Mouse (Mus musculus): ENCODE measurements at regions not wholly inside any gene's neighbourhood (a gene's known extent, or its start where the extent isn't known, plus 50 kb on each side); places are given as distances from the start of the nearest gene placed in this dataset.
A peak's percentile ranks its signal among the peaks of the same experiment; 100 is the strongest.
"Not testable (repeated sequence)": the region's sequence is repeated elsewhere in the genome, so short reads cannot be mapped to it uniquely, and the experiment has no call there.

DNA sequence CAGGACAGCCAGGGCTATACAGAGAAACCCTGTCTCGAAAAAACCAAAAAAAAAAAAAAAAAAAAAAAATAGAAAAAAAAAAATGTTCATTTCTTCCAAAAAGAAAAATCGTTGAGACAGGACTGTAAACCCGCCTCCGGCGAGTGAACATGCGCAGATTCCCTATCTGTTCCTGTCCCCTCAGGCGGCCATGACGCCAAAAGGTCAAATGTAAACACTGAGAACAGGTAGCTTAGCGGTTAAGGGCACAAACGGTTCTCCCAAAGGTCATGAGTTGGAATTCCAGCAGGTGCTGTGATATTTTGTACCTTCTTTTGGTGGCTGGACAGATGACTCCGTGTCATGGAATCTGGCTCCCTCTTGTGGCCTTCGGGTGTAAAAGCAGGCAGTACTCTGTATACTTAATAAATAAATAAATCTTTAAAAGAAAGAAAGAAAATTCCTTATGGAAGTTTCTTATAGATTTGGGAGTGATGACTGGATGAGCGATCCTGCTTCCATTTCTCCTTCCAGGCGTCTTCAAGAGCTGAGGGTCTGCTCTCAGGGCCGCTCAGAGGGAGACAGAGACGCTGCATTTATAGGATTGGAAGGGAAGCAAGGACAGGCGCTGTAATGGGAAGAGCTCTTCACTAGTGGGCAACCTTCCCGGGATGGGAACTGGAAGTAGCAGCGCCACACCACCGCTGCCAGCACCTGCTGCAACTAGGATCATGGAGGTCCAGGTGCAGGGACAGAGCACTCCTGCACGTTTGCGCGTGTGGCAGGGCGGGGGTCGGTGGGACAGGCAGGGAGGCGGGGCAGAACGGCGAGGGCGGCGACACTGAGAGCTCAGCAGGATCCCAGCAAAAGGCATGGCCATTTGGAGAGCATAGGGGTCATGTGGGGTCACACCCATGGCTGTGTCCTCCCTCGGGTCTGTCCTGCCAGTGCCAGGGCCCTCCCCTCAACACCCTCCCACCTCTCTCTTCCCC, 189.2 kb upstream of the Gm10767 start:
- not testable (repeated sequence) for H3K4me2 ChIP-seq (replicated peaks; ENCODE audit: low read depth, low read length); ATAC-seq (ENCODE audit: low FRiP score); H3K27ac ChIP-seq (ENCODE audit: low read depth, low read length); H3K9me3 ChIP-seq (ENCODE audit: control insufficient read depth, low read length); H3K4me3 ChIP-seq (ENCODE audit: low read depth, low read length); H3K27me3 ChIP-seq (ENCODE audit: control insufficient read depth, insufficient read depth, low read length); H3K4me1 ChIP-seq (replicated peaks; ENCODE audit: control insufficient read depth, insufficient read depth, low read length); DNase-seq (ENCODE audit: low spot score); H3K9ac ChIP-seq (ENCODE audit: low read depth, low read length); H3K36me3 ChIP-seq (ENCODE audit: control insufficient read depth, insufficient read depth, low read length)
- WGBS, result 34% methylated on average over 26 of the region's 31 CpGs

DNA sequence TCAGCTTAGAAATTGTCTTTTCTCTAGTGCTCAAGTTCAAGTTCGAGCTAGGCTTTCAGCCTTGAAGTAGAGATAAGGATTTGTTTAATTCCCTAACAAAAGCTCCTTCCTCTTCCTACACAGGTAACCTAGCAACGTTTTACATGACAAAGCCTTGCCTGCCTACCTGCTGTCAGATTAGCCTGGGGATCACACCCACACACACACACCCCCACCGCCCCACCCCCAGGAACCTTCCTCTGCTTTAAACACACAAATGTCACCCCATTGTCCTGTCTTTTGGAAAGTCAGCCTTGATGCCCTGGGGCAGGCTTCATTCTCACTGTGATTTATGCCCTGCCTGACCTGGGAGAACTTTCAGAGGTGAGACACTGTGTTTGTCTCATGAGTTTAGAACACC, 193.7 kb upstream of the Gm10767 start:
- not testable (repeated sequence) for H3K4me3 ChIP-seq (ENCODE audit: low read depth, low read length); DNase-seq (ENCODE audit: low spot score); H3K27ac ChIP-seq (ENCODE audit: low read depth, low read length); H3K36me3 ChIP-seq (ENCODE audit: control insufficient read depth, insufficient read depth, low read length); H3K27me3 ChIP-seq (ENCODE audit: control insufficient read depth, insufficient read depth, low read length); H3K4me2 ChIP-seq (replicated peaks; ENCODE audit: low read depth, low read length); H3K9me3 ChIP-seq (ENCODE audit: control insufficient read depth, low read length); ATAC-seq (ENCODE audit: low FRiP score); H3K4me1 ChIP-seq (replicated peaks; ENCODE audit: control insufficient read depth, insufficient read depth, low read length); H3K9ac ChIP-seq (ENCODE audit: low read depth, low read length)
- WGBS, result 57% methylated on average over 3 of the region's 3 CpGs

DNA sequence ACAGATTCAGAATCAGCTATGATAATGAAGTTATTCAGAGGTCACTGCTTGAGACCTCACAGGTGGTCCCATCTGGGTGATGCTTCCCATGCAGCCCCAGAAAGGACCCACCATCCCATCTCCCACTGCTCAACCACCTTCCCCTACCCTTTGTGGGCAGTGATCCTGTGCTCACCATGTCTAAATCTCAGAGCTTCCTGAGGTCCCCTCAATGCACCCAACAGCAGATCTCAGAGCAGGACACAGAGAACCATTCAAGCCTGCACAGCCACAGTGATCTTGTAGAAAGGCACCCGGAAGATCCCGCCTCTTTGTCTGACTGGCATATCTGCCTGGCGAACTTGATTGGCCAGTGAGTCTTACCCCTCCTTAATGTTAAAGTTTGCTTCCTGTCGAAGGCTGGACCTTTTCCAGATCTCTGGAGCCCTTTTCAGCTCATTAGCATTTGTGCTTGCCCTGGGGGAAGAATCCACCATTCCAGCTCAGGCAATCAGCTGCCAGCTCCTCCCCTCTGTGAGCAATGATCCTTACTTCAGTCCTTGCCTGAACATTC, 206.7 kb upstream of the Gm10767 start:
- not testable (repeated sequence) for H3K27ac ChIP-seq (ENCODE audit: low read depth, low read length); H3K4me3 ChIP-seq (ENCODE audit: low read depth, low read length); H3K9me3 ChIP-seq (ENCODE audit: control insufficient read depth, low read length); DNase-seq (ENCODE audit: low spot score); ATAC-seq (ENCODE audit: low FRiP score); H3K9ac ChIP-seq (ENCODE audit: low read depth, low read length); H3K36me3 ChIP-seq (ENCODE audit: control insufficient read depth, insufficient read depth, low read length); H3K4me2 ChIP-seq (replicated peaks; ENCODE audit: low read depth, low read length); H3K27me3 ChIP-seq (ENCODE audit: control insufficient read depth, insufficient read depth, low read length); H3K4me1 ChIP-seq (replicated peaks; ENCODE audit: control insufficient read depth, insufficient read depth, low read length)
- WGBS, result 83% methylated on average over 4 of the region's 4 CpGs

DNA sequence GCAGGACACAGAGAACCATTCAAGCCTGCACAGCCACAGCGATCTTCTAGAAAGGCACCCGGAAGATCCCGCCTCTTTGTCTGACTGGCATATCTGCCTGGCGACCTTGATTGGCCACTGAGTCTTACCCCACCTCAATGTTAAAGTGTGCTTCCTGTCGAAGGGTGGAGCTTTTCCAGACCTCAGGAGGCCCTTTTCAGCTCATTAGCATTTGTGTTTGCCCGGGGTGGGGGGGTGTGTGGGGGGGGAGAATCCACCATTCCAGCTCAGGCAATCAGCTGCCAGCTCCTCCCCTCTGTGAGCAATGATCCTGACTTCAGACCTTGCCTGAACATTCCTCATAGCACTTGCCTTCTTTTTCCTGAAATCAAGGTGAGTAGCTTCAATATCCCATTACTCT, 223.9 kb upstream of the Gm10767 start:
- not testable (repeated sequence) for H3K36me3 ChIP-seq (ENCODE audit: control insufficient read depth, insufficient read depth, low read length); H3K9ac ChIP-seq (ENCODE audit: low read depth, low read length); H3K4me2 ChIP-seq (replicated peaks; ENCODE audit: low read depth, low read length); H3K27me3 ChIP-seq (ENCODE audit: control insufficient read depth, insufficient read depth, low read length); ATAC-seq (ENCODE audit: low FRiP score); H3K27ac ChIP-seq (ENCODE audit: low read depth, low read length); DNase-seq (ENCODE audit: low spot score); H3K4me3 ChIP-seq (ENCODE audit: low read depth, low read length); H3K4me1 ChIP-seq (replicated peaks; ENCODE audit: control insufficient read depth, insufficient read depth, low read length); H3K9me3 ChIP-seq (ENCODE audit: control insufficient read depth, low read length)
- 74% methylated on average over 6 of the region's 6 CpGs for WGBS

DNA sequence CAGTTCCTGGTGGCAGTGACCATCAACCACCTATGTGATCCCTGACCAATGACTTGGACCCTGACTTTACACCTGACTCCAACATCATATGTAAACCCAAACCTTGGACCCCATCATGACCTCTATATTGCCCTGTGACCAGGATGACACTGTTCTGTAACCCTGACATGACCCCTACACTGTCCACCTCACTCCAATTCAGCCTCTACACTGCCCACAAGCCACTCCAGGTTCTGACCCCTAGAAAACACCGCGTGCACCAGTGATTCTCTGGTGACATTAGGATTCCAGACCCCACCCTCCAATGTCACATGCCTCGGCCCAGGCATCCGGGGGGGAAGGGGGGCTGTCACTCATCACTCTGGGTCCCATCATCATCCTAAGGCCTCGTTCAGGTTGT, 201.3 kb upstream of the 2410141K09Rik start:
- not testable (repeated sequence) for H3K9ac ChIP-seq (ENCODE audit: low read depth, low read length); H3K4me1 ChIP-seq (replicated peaks; ENCODE audit: control insufficient read depth, insufficient read depth, low read length); DNase-seq (ENCODE audit: low spot score); H3K4me3 ChIP-seq (ENCODE audit: low read depth, low read length); H3K27ac ChIP-seq (ENCODE audit: low read depth, low read length); H3K9me3 ChIP-seq (ENCODE audit: control insufficient read depth, low read length); H3K27me3 ChIP-seq (ENCODE audit: control insufficient read depth, insufficient read depth, low read length); H3K36me3 ChIP-seq (ENCODE audit: control insufficient read depth, insufficient read depth, low read length); H3K4me2 ChIP-seq (replicated peaks; ENCODE audit: low read depth, low read length)
- ATAC-seq (ENCODE audit: low FRiP score), result 0 out of 2 replicates have a peak, but pooled peaks have one; percentile 19
- WGBS, result 75% methylated on average over 3 of the region's 5 CpGs

DNA sequence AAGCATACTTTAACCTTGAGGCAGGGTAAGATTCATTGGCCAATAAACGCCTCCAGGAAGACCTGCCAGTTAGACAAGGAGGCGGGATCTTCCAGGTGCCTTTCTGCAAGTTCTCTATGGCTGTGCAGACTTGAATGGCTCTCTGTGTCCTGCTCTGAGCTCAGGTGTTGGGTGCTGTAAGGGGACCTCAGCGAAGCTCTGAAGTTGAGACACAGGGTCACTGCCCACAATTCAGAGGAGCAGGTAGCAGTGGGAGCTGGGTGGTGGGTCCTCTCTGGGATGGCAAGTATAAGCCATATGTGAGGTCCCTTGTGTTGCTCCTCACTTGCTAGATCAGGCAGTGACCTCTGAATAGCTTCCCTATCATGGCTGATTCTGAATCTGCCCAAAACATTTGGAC, 184.8 kb upstream of the 2410141K09Rik start:
- H3K27me3 ChIP-seq (ENCODE audit: control insufficient read depth, insufficient read depth, low read length); H3K36me3 ChIP-seq (ENCODE audit: control insufficient read depth, insufficient read depth, low read length); H3K9ac ChIP-seq (ENCODE audit: low read depth, low read length); H3K27ac ChIP-seq (ENCODE audit: low read depth, low read length); H3K4me2 ChIP-seq (replicated peaks; ENCODE audit: low read depth, low read length); DNase-seq (ENCODE audit: low spot score); H3K4me3 ChIP-seq (ENCODE audit: low read depth, low read length); ATAC-seq (ENCODE audit: low FRiP score); H3K4me1 ChIP-seq (replicated peaks; ENCODE audit: control insufficient read depth, insufficient read depth, low read length); H3K9me3 ChIP-seq (ENCODE audit: control insufficient read depth, low read length): not testable (repeated sequence)
- 59% methylated on average over 3 of the region's 3 CpGs for WGBS

DNA sequence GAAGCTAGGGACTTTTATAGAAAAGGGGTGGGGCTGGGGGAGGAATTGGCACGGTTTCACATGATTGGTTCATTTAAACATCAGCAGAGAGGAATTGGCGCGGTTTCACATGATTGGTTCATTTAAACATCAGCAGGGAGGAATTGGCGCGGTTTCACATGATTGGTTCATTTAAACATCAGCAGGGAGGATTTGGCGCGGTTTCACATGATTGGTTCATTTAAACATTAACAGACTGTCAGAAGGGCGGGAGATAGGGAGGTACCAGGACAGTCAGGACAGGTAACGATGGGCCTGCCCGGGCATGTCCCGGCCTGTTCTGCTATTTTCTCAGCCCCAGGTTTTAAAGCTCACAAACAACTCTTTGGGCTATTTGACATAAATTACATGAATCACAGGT, 145.1 kb upstream of the 2410141K09Rik start:
- not testable (repeated sequence) for DNase-seq (ENCODE audit: low spot score); H3K4me3 ChIP-seq (ENCODE audit: low read depth, low read length); H3K4me2 ChIP-seq (replicated peaks; ENCODE audit: low read depth, low read length); H3K36me3 ChIP-seq (ENCODE audit: control insufficient read depth, insufficient read depth, low read length); ATAC-seq (ENCODE audit: low FRiP score); H3K4me1 ChIP-seq (replicated peaks; ENCODE audit: control insufficient read depth, insufficient read depth, low read length); H3K9ac ChIP-seq (ENCODE audit: low read depth, low read length); H3K9me3 ChIP-seq (ENCODE audit: control insufficient read depth, low read length); H3K27me3 ChIP-seq (ENCODE audit: control insufficient read depth, insufficient read depth, low read length); H3K27ac ChIP-seq (ENCODE audit: low read depth, low read length)
- 92% methylated on average over 11 of the region's 11 CpGs for WGBS

DNA sequence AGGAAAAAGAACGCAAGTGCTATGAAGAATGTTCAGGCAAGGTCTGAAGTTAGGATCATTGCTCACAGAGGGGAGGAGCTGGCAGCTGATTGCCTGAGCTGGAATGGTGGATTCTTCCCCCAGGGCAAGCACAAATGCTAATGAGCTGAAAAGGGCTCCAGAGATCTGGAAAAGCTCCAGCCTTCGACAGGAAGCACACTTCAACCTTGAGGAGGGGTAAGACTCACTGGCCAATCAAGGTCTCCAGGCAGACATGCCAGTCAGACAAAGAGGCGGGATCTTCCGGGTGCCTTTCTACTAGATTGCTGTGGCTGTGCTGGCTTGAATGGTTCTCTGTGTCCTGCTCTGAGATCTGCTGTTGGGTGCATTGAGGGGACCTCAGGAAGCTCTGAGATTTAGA, 122.7 kb upstream of the 2410141K09Rik start:
- ATAC-seq (ENCODE audit: low FRiP score); DNase-seq (ENCODE audit: low spot score); H3K36me3 ChIP-seq (ENCODE audit: control insufficient read depth, insufficient read depth, low read length); H3K4me3 ChIP-seq (ENCODE audit: low read depth, low read length); H3K9ac ChIP-seq (ENCODE audit: low read depth, low read length); H3K27ac ChIP-seq (ENCODE audit: low read depth, low read length); H3K27me3 ChIP-seq (ENCODE audit: control insufficient read depth, insufficient read depth, low read length); H3K4me2 ChIP-seq (replicated peaks; ENCODE audit: low read depth, low read length); H3K9me3 ChIP-seq (ENCODE audit: control insufficient read depth, low read length); H3K4me1 ChIP-seq (replicated peaks; ENCODE audit: control insufficient read depth, insufficient read depth, low read length): not testable (repeated sequence)
- 81% methylated on average over 4 of the region's 4 CpGs for WGBS

DNA sequence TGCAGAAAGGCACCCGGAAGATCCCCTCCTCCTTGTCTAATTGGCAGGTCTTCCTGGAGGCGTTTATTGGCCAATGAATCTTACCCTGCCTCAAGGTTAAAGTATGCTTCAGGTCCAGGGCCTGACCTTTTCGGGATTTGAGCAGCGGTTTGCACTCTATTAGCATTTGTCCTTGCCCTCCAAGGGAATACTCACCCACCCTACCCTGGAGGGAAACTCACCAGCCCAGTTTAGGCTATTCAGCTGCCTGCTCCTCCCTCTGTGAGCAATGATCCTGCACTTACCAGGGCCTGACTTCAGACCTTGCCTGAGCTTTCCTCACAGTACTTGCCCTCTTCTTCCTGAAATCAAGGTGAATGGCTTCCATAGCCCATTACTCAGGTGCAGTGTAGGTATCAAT, 115.5 kb upstream of the 2410141K09Rik start:
- H3K4me2 ChIP-seq (replicated peaks; ENCODE audit: low read depth, low read length); H3K4me1 ChIP-seq (replicated peaks; ENCODE audit: control insufficient read depth, insufficient read depth, low read length); H3K9ac ChIP-seq (ENCODE audit: low read depth, low read length); H3K9me3 ChIP-seq (ENCODE audit: control insufficient read depth, low read length); H3K36me3 ChIP-seq (ENCODE audit: control insufficient read depth, insufficient read depth, low read length); ATAC-seq (ENCODE audit: low FRiP score); H3K27me3 ChIP-seq (ENCODE audit: control insufficient read depth, insufficient read depth, low read length); DNase-seq (ENCODE audit: low spot score); H3K4me3 ChIP-seq (ENCODE audit: low read depth, low read length); H3K27ac ChIP-seq (ENCODE audit: low read depth, low read length): not testable (repeated sequence)
- 72% methylated on average over 4 of the region's 4 CpGs for WGBS
